Mouse (Mus musculus): Measurements from ENCODE around the gene Ap1s1. TPM values are rescaled to one million over a fixed set of nuclear protein-coding genes. Genes with fewer than 3 reads are reported as not detected.

Gene Ap1s1
- polyA plus RNA-seq, 1 experiment from 2014 or later = 119 TPM

DNA sequence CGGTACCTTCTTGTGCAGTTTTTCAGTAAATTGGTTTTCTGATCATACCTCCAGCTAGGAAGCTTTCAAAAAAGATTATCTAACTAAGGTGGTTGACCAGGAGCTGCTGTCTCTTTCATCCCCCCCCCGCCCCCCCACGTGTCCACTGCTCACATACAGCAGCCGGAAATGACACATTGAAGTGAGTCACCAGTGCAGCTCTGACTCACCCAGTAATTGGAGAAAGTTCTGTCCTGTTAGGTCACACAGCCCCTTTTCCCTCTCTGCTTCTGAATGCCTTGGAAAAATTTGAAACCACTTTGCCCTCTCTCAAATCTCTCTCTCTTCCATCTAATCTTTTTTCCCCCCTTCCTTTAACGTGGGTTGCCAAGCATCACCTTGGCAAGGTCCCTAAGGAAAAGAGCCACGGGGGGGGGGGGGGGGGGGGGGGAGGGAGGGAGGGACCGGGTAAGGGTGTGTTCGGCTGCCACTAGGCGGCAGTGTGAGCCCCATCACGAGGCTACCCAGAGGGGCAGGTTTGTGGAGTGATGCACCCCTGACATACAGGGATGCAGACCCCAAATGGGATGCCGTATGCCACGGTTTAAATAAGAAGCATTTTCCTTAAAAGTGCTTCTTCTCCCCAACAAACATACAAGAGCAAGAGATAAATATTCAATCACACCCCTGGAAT, 16.0 kb upstream of the Ap1s1 start:
- 19% methylated on average over 10 of the region's 12 CpGs for WGBS (ENCODE audit: insufficient replicate concordance)
- peak; percentile 55; the same call in 1 of the 2 replicates for ATAC-seq
- peaks cover 16% of the 10 kb centered on the region for H3K27me3 ChIP-seq (replicated peaks)
- H3K36me3 ChIP-seq = no peaks in the 10 kb centered on the region
- H3K4me3 ChIP-seq = no peak overlapping the region
- H3K9ac ChIP-seq = no peak overlapping the region
- no peaks in the 10 kb centered on the region for H3K4me1 ChIP-seq
- no peaks in the 10 kb centered on the region for H3K9me3 ChIP-seq (replicated peaks)
- no peak overlapping the region for H3K27ac ChIP-seq
- no peak overlapping the region for H3K4me2 ChIP-seq

- Histone ChIP-seq H3K27ac (no peak overlapping the region), H3K9me3 (replicated peaks) (no peaks in the 10 kb centered on the region), H3K4me1 (no peaks in the 10 kb centered on the region), H3K4me2 (no peak overlapping the region), H3K36me3 (no peaks in the 10 kb centered on the region), H3K4me3 (no peak overlapping the region), H3K27me3 (replicated peaks) (peaks cover 14% of the 10 kb centered on the region), H3K9ac (no peak overlapping the region)
- ATAC-seq = no peak
- 72% methylated on average over 5 of the region's 5 CpGs for WGBS (ENCODE audit: insufficient replicate concordance)
These were observed 8.9 kb upstream of the Ap1s1 start for GRCm38 (mm10) chr5:137054873-137055272.

DNA sequence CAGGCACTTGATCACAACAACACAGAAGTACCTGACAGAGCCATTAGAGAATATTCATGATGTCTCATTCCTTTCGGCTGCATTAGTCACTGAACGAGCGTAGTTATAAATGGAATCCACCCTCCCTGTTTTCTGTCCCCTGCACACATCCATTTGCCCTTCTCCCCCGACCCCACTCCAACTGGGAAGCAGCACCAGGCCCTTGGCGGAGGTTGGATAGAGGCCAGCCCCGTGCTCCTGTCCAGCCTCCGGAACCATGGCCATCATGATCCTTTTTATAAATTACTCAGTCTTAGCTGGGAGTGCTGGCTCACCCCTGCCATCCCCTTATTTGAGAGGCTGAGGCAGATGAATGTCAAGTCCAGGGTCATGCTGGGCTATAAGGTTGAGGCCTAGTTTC, 8.4 kb upstream of the Ap1s1 start:
- H3K4me3 ChIP-seq = no peak overlapping the region
- H3K4me2 ChIP-seq = no peak overlapping the region
- no peak overlapping the region for H3K27ac ChIP-seq
- 76% methylated on average over 7 of the region's 7 CpGs for WGBS (ENCODE audit: insufficient replicate concordance)
- no peak overlapping the region for H3K9ac ChIP-seq
- H3K9me3 ChIP-seq (replicated peaks) = no peaks in the 10 kb centered on the region
- peaks cover 20% of the 10 kb centered on the region for H3K27me3 ChIP-seq (replicated peaks)
- H3K36me3 ChIP-seq = no peaks in the 10 kb centered on the region
- no peak for ATAC-seq
- H3K4me1 ChIP-seq = no peaks in the 10 kb centered on the region

- no peaks in the 10 kb centered on the region for H3K4me1 ChIP-seq
- H3K27me3 ChIP-seq (replicated peaks) = peaks cover 26% of the 10 kb centered on the region
- no peaks in the 10 kb centered on the region for H3K36me3 ChIP-seq
- no peak overlapping the region for H3K27ac ChIP-seq
- H3K9ac ChIP-seq = no peak overlapping the region
- WGBS (ENCODE audit: insufficient replicate concordance) = 67% methylated on average over 5 of the region's 5 CpGs
- ATAC-seq = peak; percentile 35; the same call in 1 of the 2 replicates
- no peak overlapping the region for H3K4me2 ChIP-seq
- H3K4me3 ChIP-seq = no peak overlapping the region
- no peaks in the 10 kb centered on the region for H3K9me3 ChIP-seq (replicated peaks)
These were observed 6.1 kb upstream of the Ap1s1 start for GRCm38 (mm10) chr5:137051914-137052505.

GRCm38 (mm10) chr5:137051125-137051524, 5.2 kb upstream of the Ap1s1 start:
- Histone ChIP-seq H3K4me2 (no peak overlapping the region), H3K27me3 (replicated peaks) (peaks cover 27% of the 10 kb centered on the region), H3K9me3 (replicated peaks) (no peaks in the 10 kb centered on the region), H3K27ac (no peak overlapping the region), H3K36me3 (no peaks in the 10 kb centered on the region), H3K4me3 (no peak overlapping the region), H3K4me1 (peaks cover 6% of the 10 kb centered on the region), H3K9ac (no peak overlapping the region)
- no peak for ATAC-seq
- 55% methylated on average over 6 of the region's 6 CpGs for WGBS (ENCODE audit: insufficient replicate concordance)

DNA sequence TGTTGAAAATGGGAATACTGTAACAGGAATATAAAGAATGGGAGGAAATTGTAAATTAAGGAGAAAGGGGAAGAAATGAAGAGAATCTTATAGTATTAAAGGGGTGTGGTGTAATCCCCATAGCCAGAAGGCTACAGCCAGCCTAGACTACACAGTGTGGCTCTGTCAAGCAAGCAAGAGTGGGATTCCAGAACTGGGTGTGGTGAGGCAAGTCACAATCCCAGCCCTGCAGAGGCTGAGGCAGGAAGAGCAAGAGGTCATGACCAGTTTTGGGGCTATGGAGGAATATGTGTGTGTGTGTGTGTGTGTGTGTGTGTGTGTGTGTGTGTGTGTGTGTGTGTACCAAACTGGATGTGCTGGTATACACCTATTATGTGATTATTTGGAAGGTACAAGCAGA, 1.1 kb upstream of the Ap1s1 start:
- Histone ChIP-seq H3K4me1 (peaks cover 22% of the 10 kb centered on the region), H3K27me3 (replicated peaks) (peaks cover 23% of the 10 kb centered on the region), H3K9me3 (replicated peaks) (no peaks in the 10 kb centered on the region), H3K36me3 (peaks cover 20% of the 10 kb centered on the region), H3K4me2 (no peak overlapping the region), H3K9ac (no peak overlapping the region), H3K4me3 (no peak overlapping the region), H3K27ac (no peak overlapping the region)
- no peak for ATAC-seq

GRCm38 (mm10) chr5:137046324-137046718, 386 bp upstream of the Ap1s1 start:
- no peak for ATAC-seq
- 24% methylated on average over 5 of the region's 5 CpGs for WGBS (ENCODE audit: insufficient replicate concordance)
- Histone ChIP-seq H3K27me3 (replicated peaks) (peaks cover 18% of the 10 kb centered on the region), H3K4me1 (peaks cover 22% of the 10 kb centered on the region), H3K4me3 (peak overlapping the region; percentile 79), H3K9me3 (replicated peaks) (no peaks in the 10 kb centered on the region), H3K9ac (no peak overlapping the region), H3K27ac (no peak overlapping the region), H3K36me3 (peaks cover 26% of the 10 kb centered on the region), H3K4me2 (peak overlapping the region; percentile 86)

DNA sequence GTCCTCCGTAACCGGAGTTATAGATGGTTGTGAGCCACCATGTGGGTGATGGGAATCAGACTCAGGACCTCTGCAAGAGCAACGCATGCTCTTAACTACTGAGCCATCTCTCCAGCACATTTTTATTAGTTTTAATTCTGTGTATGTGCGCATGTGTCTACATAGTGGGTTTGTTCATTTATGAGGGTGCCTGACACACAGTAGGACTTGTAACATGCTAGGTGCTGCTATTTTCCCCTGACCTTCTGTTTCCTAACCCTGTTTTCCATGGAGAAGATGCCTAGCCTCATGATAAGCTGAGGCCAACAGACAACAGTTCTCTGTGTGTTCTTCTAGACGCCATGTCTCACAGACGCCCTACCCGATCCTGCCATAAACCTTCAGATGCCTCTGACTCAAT, 1.9 kb downstream of the Ap1s1 start:
- peaks cover 22% of the 10 kb centered on the region for H3K4me1 ChIP-seq
- no peak overlapping the region for H3K27ac ChIP-seq
- H3K27me3 ChIP-seq (replicated peaks) = peaks cover 7% of the 10 kb centered on the region
- H3K36me3 ChIP-seq = peaks cover 48% of the 10 kb centered on the region
- no peaks in the 10 kb centered on the region for H3K9me3 ChIP-seq (replicated peaks)
- no peak overlapping the region for H3K4me2 ChIP-seq
- H3K9ac ChIP-seq = no peak overlapping the region
- no peak overlapping the region for H3K4me3 ChIP-seq
- WGBS (ENCODE audit: insufficient replicate concordance) = 90% methylated on average over 7 of the region's 7 CpGs
- ATAC-seq = no peak

- Histone ChIP-seq H3K4me3 (no peak overlapping the region), H3K4me1 (peaks cover 20% of the 10 kb centered on the region), H3K9me3 (replicated peaks) (no peaks in the 10 kb centered on the region), H3K36me3 (peaks cover 73% of the 10 kb centered on the region), H3K27me3 (replicated peaks) (no peaks in the 10 kb centered on the region), H3K4me2 (no peak overlapping the region), H3K9ac (no peak overlapping the region), H3K27ac (0 out of 2 replicates have a peak overlapping the region, but pooled peaks have one; percentile 4)
- 80% methylated on average over 10 of the region's 10 CpGs for WGBS (ENCODE audit: insufficient replicate concordance)
- ATAC-seq = no peak
These were observed 4.5 kb downstream of the Ap1s1 start for GRCm38 (mm10) chr5:137041442-137041841.

DNA sequence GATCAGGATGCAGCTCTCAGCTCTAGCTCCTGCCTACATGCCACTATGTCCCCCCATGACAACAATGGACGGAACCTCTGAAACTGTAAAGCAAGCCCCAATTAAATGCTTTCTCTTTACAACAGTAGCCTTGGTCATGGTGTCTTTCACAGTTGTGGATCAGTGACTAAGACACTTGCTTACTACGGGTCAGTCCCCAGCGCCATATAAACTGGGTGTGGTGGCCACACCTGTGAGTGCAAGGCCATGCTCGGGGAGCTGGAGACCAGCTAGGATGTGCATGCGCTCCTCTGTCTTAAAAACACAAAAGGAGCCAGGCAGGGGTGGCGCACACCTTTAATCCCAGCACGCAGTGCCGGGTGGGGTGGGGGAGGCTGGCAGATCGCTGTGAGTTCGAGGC, 6.5 kb downstream of the Ap1s1 start:
- Histone ChIP-seq H3K4me2 (no peak overlapping the region), H3K27ac (no peak overlapping the region), H3K9me3 (replicated peaks) (no peaks in the 10 kb centered on the region), H3K4me1 (peaks cover under 1% of the 10 kb centered on the region; the same call in 1 of the 2 replicates), H3K4me3 (no peak overlapping the region), H3K27me3 (replicated peaks) (0 out of 2 replicates have a peak, but pooled peaks cover under 1% of the 10 kb centered on the region), H3K9ac (no peak overlapping the region), H3K36me3 (peaks cover 85% of the 10 kb centered on the region)
- no peak for ATAC-seq
- WGBS (ENCODE audit: insufficient replicate concordance) = 88% methylated on average over 10 of the region's 10 CpGs

- peaks cover 58% of the 10 kb centered on the region for H3K36me3 ChIP-seq
- H3K27ac ChIP-seq = no peak overlapping the region
- H3K4me2 ChIP-seq = no peak overlapping the region
- H3K9ac ChIP-seq = no peak overlapping the region
- no peak overlapping the region for H3K4me3 ChIP-seq
- H3K9me3 ChIP-seq (replicated peaks) = no peaks in the 10 kb centered on the region
- peaks cover 24% of the 10 kb centered on the region for H3K4me1 ChIP-seq
- ATAC-seq = no peak
- H3K27me3 ChIP-seq (replicated peaks) = peaks cover 23% of the 10 kb centered on the region
- WGBS (ENCODE audit: insufficient replicate concordance) = 71% methylated on average over 13 of the region's 13 CpGs
These were observed 9.7 kb downstream of the Ap1s1 start for GRCm38 (mm10) chr5:137036211-137036610.

GRCm38 (mm10) chr5:137032641-137033074, 13.3 kb downstream of the Ap1s1 start:
- Histone ChIP-seq H3K27ac (peak overlapping the region; percentile 41; the same call in 1 of the 2 replicates), H3K4me2 (peak overlapping the region; percentile 82), H3K4me1 (peaks cover 46% of the 10 kb centered on the region), H3K9me3 (replicated peaks) (no peaks in the 10 kb centered on the region), H3K9ac (peak overlapping the region; percentile 65), H3K27me3 (replicated peaks) (peaks cover 58% of the 10 kb centered on the region), H3K4me3 (peak overlapping the region; percentile 58), H3K36me3 (peaks cover 24% of the 10 kb centered on the region)
- ATAC-seq = peak; percentile 86
- WGBS (ENCODE audit: insufficient replicate concordance) = under 1% methylated on average over 49 of the region's 49 CpGs

Data from liver, embryonic 12.5 days (tissue).